Mouse (Mus musculus) limb, embryonic 11.5 days (tissue): ENCODE measurements around the gene Ldlrad3. TPM values are rescaled to one million over a fixed set of nuclear protein-coding genes. Genes with fewer than 3 reads are reported as not detected.
A peak's percentile ranks its signal among the peaks of the same experiment; 100 is the strongest.

Source experiments
- ATAC-seq: fragments of 200-750 bp; cut with Nextera tagmentation; 2 replicates; pipeline ENCODE4 v1.8.0; 2017; ENCODE audit warnings: low read depth; ENCODE audit not compliant: insufficient number of reproducible peaks, low FRiP score, low TSS enrichment
- DNase-seq: peaks from one replicate; pipeline ENCODE4 v3.0.0-alpha.2; 2015; ENCODE audit warnings: low spot score
- H3K27ac ChIP-seq: fragments of 300-500 bp; sonication (generic); replicated peaks from 2 replicates; pipeline ENCODE4 v1.5.1; 2014; ENCODE audit warnings: low read depth, mild to moderate bottlenecking, low read length
- H3K27me3 ChIP-seq: fragments of 300-500 bp; sonication (generic); 2 replicates; pipeline ENCODE4 v1.6.1; 2014; ENCODE audit warnings: mild to moderate bottlenecking, low read length, mixed read lengths; ENCODE audit not compliant: control insufficient read depth, insufficient read depth
- H3K36me3 ChIP-seq: fragments of 300-500 bp; sonication (generic); 2 replicates; pipeline ENCODE4 v1.6.1; 2014; ENCODE audit warnings: mild to moderate bottlenecking, low read length, moderate library complexity, mixed read lengths; ENCODE audit not compliant: control insufficient read depth, insufficient read depth
- H3K4me1 ChIP-seq: fragments of 300-500 bp; sonication (generic); 2 replicates; pipeline ENCODE4 v1.6.1; 2014; ENCODE audit warnings: low read length, mixed read lengths; ENCODE audit not compliant: control insufficient read depth, insufficient read depth
- H3K4me2 ChIP-seq: fragments of 300-500 bp; sonication (generic); 2 replicates; pipeline ENCODE4 v1.6.1; 2014; ENCODE audit warnings: low read depth, mild to moderate bottlenecking, moderate library complexity; ENCODE audit not compliant: severe bottlenecking
- H3K4me3 ChIP-seq: fragments of 300-500 bp; sonication (generic); 2 replicates; pipeline ENCODE4 v1.5.1; 2014; ENCODE audit warnings: low read depth, low read length
- H3K9ac ChIP-seq: fragments of 300-500 bp; sonication (generic); 2 replicates; pipeline ENCODE4 v1.6.1; 2014; ENCODE audit warnings: mild to moderate bottlenecking, low read length
- H3K9me3 ChIP-seq: fragments of 300-500 bp; sonication (generic); 2 replicates; pipeline ENCODE4 v1.6.1; 2016; ENCODE audit warnings: low read length; ENCODE audit not compliant: control insufficient read depth
- WGBS: fragments of 180-500 bp; shearing (Covaris S2); extraction: QIAGEN DNeasy Blood & Tissue Kit; methylation state at CpG from one replicate; pipeline ENCODE4 v1.1.7; 2014; 5-methylcytosine and 5-hydroxymethylcytosine counted together
- polyA plus RNA-seq: library from polyadenylated mRNA; unstranded; fragments of >200 nt; fragmentation: Nextera tagmentation; extraction: Ambion mirVana; gene quantifications from 2 replicates; pipeline ENCODE4 v1.2.1, GENCODE M21; 2014

The Ldlrad3 gene
- polyA plus RNA-seq, 1 experiment from 2014 or later: 57.5 TPM

- no peaks in the 10 kb centered on the region for H3K9me3 ChIP-seq
- H3K27ac ChIP-seq: no peak overlapping the region
- peaks cover 6% of the 10 kb centered on the region for H3K4me1 ChIP-seq
- no peak overlapping the region for H3K9ac ChIP-seq
- DNase-seq (no peak), ATAC-seq (no peak)
- H3K27me3 ChIP-seq: no peaks in the 10 kb centered on the region
- H3K4me3 ChIP-seq: no peak overlapping the region
- no peak overlapping the region for H3K4me2 ChIP-seq
- no peaks in the 10 kb centered on the region for H3K36me3 ChIP-seq
- 89% methylated on average over 1 of the region's 1 CpGs for WGBS
Observed at GRCm38 (mm10) chr2:102216817-102217216, 30.6 kb upstream of the Ldlrad3 start.

DNA sequence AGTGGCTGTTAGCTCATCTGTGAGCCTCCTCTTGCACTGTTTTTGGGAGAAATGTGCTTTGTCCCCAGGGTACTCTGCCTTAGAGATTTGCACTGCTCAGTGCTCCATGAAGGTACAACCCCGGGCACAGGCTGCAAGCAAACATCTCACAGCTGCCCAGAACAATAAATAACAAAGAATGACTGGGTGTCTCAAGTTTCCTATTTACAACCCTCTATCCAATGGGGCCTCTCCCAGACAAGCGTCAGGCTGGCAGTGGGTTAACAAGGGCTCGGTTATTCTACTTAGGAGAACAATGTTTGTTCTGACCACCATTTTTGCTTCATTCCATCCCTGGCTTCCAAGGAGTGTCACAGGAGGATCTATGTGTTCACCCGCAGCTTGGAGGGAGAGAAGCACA is 25.9 kb upstream of the Ldlrad3 start:
- peak; percentile 47; the same call in 1 of the 2 replicates for ATAC-seq
- no peak overlapping the region for H3K9ac ChIP-seq
- H3K27me3 ChIP-seq: no peaks in the 10 kb centered on the region
- 8% methylated on average over 4 of the region's 4 CpGs for WGBS
- peak overlapping the region; percentile 42 for H3K27ac ChIP-seq
- peaks cover 6% of the 10 kb centered on the region for H3K4me1 ChIP-seq
- H3K36me3 ChIP-seq: no peaks in the 10 kb centered on the region
- DNase-seq: peak; percentile 40
- H3K4me2 ChIP-seq: peak overlapping the region; percentile 10; the same call in 1 of the 2 replicates
- no peaks in the 10 kb centered on the region for H3K9me3 ChIP-seq
- no peak overlapping the region for H3K4me3 ChIP-seq

DNA sequence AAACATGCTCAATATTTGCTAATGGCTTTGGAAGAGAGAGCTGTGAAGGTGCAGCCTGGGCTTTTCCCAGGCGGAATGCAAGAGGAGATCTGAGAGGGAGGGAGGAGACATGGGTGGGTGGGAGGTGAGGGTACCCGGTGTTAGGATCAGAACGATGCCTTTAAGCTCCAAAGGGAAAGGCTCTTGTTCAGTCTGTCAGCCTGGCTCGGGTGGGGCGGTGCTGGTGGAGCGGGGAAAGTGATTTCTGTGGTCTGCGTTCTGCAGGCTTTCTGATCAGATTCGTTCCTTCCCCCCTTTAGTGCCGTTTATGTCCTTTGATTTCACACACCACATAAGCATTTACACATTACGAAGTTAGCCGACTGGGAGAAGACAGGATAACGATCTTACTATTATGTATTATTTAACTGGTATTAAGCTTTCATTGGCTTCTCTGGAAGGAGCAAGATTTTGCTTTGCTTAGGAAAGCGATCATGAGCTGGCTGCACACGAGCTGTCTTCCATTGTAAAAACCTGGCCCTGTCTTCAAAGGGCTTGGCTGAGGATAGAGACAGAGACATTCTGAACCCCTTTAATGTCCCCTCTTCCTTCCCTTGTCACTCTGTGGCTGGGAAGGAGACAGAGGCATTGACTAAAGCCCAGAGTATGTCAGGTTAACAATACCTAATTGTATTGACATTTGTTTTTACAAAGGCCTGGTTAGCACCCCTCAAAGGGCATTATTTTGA is 19.7 kb upstream of the Ldlrad3 start:
- peak overlapping the region; percentile 34; the same call in 1 of the 2 replicates for H3K4me2 ChIP-seq
- DNase-seq (no peak), ATAC-seq (no peak)
- 8% methylated on average over 14 of the region's 14 CpGs for WGBS
- H3K4me3 ChIP-seq: no peak overlapping the region
- no peaks in the 10 kb centered on the region for H3K36me3 ChIP-seq
- H3K27ac ChIP-seq: no peak overlapping the region
- no peak overlapping the region; the same call in 1 of the 2 replicates for H3K9ac ChIP-seq
- H3K9me3 ChIP-seq: no peaks in the 10 kb centered on the region
- H3K4me1 ChIP-seq: peaks cover 7% of the 10 kb centered on the region
- no peaks in the 10 kb centered on the region for H3K27me3 ChIP-seq

- H3K27me3 ChIP-seq: no peaks in the 10 kb centered on the region
- no peak for DNase-seq
- H3K4me1 ChIP-seq: peaks cover 7% of the 10 kb centered on the region
- H3K36me3 ChIP-seq: no peaks in the 10 kb centered on the region
- H3K4me2 ChIP-seq: no peak overlapping the region
- no peak for ATAC-seq
- H3K27ac ChIP-seq: no peak overlapping the region
- H3K9ac ChIP-seq: no peak overlapping the region
- H3K9me3 ChIP-seq: no peaks in the 10 kb centered on the region
- H3K4me3 ChIP-seq: no peak overlapping the region
Observed at GRCm38 (mm10) chr2:102203478-102203877, 17.3 kb upstream of the Ldlrad3 start.

GRCm38 (mm10) chr2:102202211-102202770 is 16.1 kb upstream of the Ldlrad3 start:
- Histone ChIP-seq H3K27me3 (no peaks in the 10 kb centered on the region), H3K4me3 (no peak overlapping the region), H3K9ac (no peak overlapping the region), H3K4me1 (peaks cover 10% of the 10 kb centered on the region), H3K9me3 (no peaks in the 10 kb centered on the region), H3K27ac (no peak overlapping the region), H3K36me3 (no peaks in the 10 kb centered on the region), H3K4me2 (no peak overlapping the region)
- WGBS: 87% methylated on average over 2 of the region's 2 CpGs
- DNase-seq (no peak), ATAC-seq (no peak)

DNA sequence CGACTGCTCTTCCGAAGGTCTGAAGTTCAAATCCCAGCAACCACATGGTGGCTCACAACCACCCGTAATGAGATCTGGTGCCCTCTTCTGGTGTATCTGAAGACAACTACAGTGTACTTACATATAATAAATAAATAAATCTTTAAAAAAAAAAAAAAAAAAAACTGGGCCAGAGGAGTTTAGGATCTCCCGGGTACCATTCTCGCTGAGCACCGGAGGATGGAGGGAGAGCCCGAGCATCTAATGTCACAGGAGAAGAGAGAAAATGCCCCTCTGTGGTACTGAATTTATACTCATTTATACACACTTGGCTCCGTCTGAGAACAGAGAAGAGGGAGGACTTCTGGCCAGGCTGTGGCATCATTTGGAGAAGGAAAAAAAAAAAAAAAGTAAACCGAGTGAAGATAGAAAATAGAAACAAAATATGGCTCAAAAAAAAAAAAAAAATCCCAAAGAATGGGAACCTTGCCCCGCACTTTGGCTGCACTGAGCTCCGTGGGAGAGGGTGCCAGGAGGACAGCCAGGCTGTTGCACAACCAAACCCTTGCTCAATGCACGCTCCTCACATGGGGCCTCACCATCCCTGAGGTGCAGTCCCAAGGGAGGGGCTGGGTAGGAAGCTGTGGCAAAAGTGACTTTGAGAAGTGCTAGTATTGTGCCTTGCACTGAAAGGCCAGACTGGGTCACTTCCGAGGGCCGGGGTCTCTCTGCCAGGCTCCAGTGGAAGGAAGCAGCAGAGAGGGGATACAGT is 15.2 kb upstream of the Ldlrad3 start:
- no peak for DNase-seq

GRCm38 (mm10) chr2:102197332-102197731 is 11.1 kb upstream of the Ldlrad3 start:
- DNase-seq (peak; percentile 64), ATAC-seq (peak; percentile 47; the same call in 1 of the 2 replicates)
- H3K27ac ChIP-seq: no peak overlapping the region
- H3K4me2 ChIP-seq: no peak overlapping the region
- WGBS: 71% methylated on average over 1 of the region's 1 CpGs
- no peak overlapping the region for H3K9ac ChIP-seq
- no peaks in the 10 kb centered on the region for H3K27me3 ChIP-seq
- H3K4me1 ChIP-seq: 0 out of 2 replicates have a peak, but pooled peaks cover 8% of the 10 kb centered on the region
- H3K4me3 ChIP-seq: no peak overlapping the region
- no peaks in the 10 kb centered on the region for H3K36me3 ChIP-seq
- H3K9me3 ChIP-seq: no peaks in the 10 kb centered on the region

More for the DNA sequence above, 15.2 kb upstream of the Ldlrad3 start:
- Histone ChIP-seq H3K4me2 (no peak overlapping the region), H3K9ac (no peak overlapping the region), H3K4me3 (no peak overlapping the region), H3K4me1 (peaks cover 10% of the 10 kb centered on the region), H3K36me3 (no peaks in the 10 kb centered on the region), H3K9me3 (no peaks in the 10 kb centered on the region), H3K27me3 (no peaks in the 10 kb centered on the region), H3K27ac (no peak overlapping the region)
- no peak for ATAC-seq
- WGBS: 83% methylated on average over 13 of the region's 14 CpGs

DNA sequence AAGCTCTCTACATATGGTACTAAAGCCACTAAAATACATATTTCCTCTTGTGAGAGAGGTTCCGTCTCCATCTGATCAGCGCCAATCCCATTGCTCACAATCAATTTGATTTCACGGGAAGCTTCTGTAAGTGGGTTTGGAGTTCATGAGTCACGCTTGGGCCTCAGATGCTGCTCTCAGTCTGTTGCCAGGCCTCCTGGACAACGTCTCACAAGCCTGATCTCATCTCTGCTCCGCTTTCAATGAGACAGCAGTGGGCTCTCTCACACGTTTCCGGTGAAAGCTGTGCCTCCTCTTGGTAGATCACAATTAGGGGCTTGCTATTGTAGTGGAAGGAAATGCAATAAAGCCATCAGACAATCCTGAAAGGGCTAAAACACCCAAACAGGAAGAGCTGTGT is 10.5 kb upstream of the Ldlrad3 start:
- Histone ChIP-seq H3K27me3 (no peaks in the 10 kb centered on the region), H3K4me1 (0 out of 2 replicates have a peak, but pooled peaks cover 8% of the 10 kb centered on the region), H3K27ac (no peak overlapping the region), H3K4me2 (no peak overlapping the region), H3K9me3 (no peaks in the 10 kb centered on the region), H3K9ac (no peak overlapping the region), H3K4me3 (no peak overlapping the region), H3K36me3 (no peaks in the 10 kb centered on the region)
- DNase-seq: no peak
- no peak for ATAC-seq
- WGBS: 58% methylated on average over 8 of the region's 8 CpGs
